Mouse (Mus musculus) thymus, postnatal 25 days (tissue): ENCODE data around the gene Prima1.

Experiments used
- DNase-seq: peaks from one replicate; pipeline ENCODE4 v3.0.0; 2022

The Prima1 gene

GRCm38 (mm10) chr12:103150247-103150646 lies 91.7 kb downstream of the Prima1 start:
- no peak for DNase-seq
